In genomic region chr13:60169026-60169425, GRCm38 (mm10) we compare ENCODE assay signal across 30 mouse cellular contexts. TPM values are rescaled to one million over a fixed set of nuclear protein-coding genes. Genes with fewer than 3 reads are reported as not detected.
"Had no signal": no experiment of that assay in that cellular context is flagged by ENCODE, and none has a peak within 500 bp of the region (broad histone marks: within the 10 kb centered on the region; RNA-seq: fewer than 3 reads in every experiment).

No protein-coding gene starts in this region.

- H3K9ac ChIP-seq: embryonic facial prominence, embryonic 12.5 days; embryonic facial prominence, embryonic 13.5 days; embryonic facial prominence, embryonic 15.5 days; forebrain, embryonic 12.5 days; forebrain, embryonic 13.5 days; forebrain, embryonic 15.5 days; forebrain, postnatal 0 days had no signal

- H3K9me3 ChIP-seq: embryonic facial prominence, embryonic 10.5 days; embryonic facial prominence, embryonic 12.5 days; embryonic facial prominence, embryonic 13.5 days; embryonic facial prominence, embryonic 15.5 days; forebrain, embryonic 10.5 days; forebrain, embryonic 12.5 days; forebrain, embryonic 13.5 days; forebrain, embryonic 15.5 days had no signal

- ATAC-seq: forebrain, embryonic 13.5 days; forebrain, embryonic 14.5 days; forebrain, embryonic 15.5 days; forebrain, embryonic 16.5 days; forebrain, postnatal 0 days had no signal

- DNase-seq: cerebellum, adult 2 months; cerebellum, adult 8-10 months; cerebellum, adult 9-10 months; cerebellum, adult 9-11 months; cerebellum, postnatal 10 days; cerebellum, postnatal 14 days; cerebellum, postnatal 25 days; cerebellum, postnatal 36 days; embryo, embryonic 11 days; forebrain, postnatal 0 days; gastrocnemius, adult 2 months; gastrocnemius, postnatal 10 days; gastrocnemius, postnatal 14 days; gastrocnemius, postnatal 25 days; gastrocnemius, postnatal 36 days; heart, adult 18-20 months; heart, adult 2 months had no signal

- H3K27me3 ChIP-seq: embryonic facial prominence, embryonic 13.5 days; embryonic facial prominence, embryonic 15.5 days; forebrain, embryonic 15.5 days had no signal

- H3K4me2 ChIP-seq: embryonic facial prominence, embryonic 12.5 days; embryonic facial prominence, embryonic 13.5 days; embryonic facial prominence, embryonic 15.5 days; forebrain, embryonic 12.5 days; forebrain, embryonic 13.5 days; forebrain, embryonic 15.5 days had no signal

- H3K27ac ChIP-seq: embryonic facial prominence, embryonic 10.5 days; embryonic facial prominence, embryonic 12.5 days; embryonic facial prominence, embryonic 13.5 days; embryonic facial prominence, embryonic 15.5 days; forebrain, embryonic 12.5 days; forebrain, embryonic 13.5 days; forebrain, embryonic 15.5 days; gastrocnemius, adult 2 months; heart, adult 2 months had no signal

- H3K36me3 ChIP-seq: embryonic facial prominence, embryonic 10.5 days; embryonic facial prominence, embryonic 12.5 days; embryonic facial prominence, embryonic 13.5 days; embryonic facial prominence, embryonic 15.5 days; forebrain, embryonic 10.5 days; forebrain, embryonic 12.5 days; forebrain, embryonic 15.5 days had no signal

- H3K4me3 ChIP-seq: embryonic facial prominence, embryonic 10.5 days; embryonic facial prominence, embryonic 12.5 days; embryonic facial prominence, embryonic 13.5 days; embryonic facial prominence, embryonic 15.5 days; erythroblast, embryonic 14.5 days; forebrain, embryonic 10.5 days; forebrain, embryonic 12.5 days; forebrain, embryonic 13.5 days; forebrain, embryonic 15.5 days; gastrocnemius, adult 2 months; heart, adult 2 months had no signal

RNA-seq across cellular contexts. Expression of gene Gas1, which starts 8.1 kb away (rescaled TPM):
- total RNA-seq: common myeloid progenitor, adult 5-6 weeks; granulocyte monocyte progenitor cell, adult 5-6 weeks had no signal
- polyA plus RNA-seq: erythroblast, embryonic 14.5 days had no signal
